Mouse (Mus musculus) heart, adult 18-20 months (tissue): Measurements from ENCODE around the gene Unc93a. TPM values are rescaled to one million over a fixed set of nuclear protein-coding genes. Genes with fewer than 3 reads are reported as not detected.
"Not testable (repeated sequence)": the region's sequence is repeated elsewhere in the genome, so short reads cannot be mapped to it uniquely, and the experiment has no call there.

Source experiments
- DNase-seq, 2 experiments: peaks; one replicate each; pipeline ENCODE4 v3.0.0; 2021 to 2022; ENCODE audit warnings: mixed read lengths in 1 of 2
- long read RNA-seq, 2 experiments: library from polyadenylated mRNA; stranded (forward); transcript quantifications; one replicate each; pipeline ENCODE4 v2.0.0; 2021
- total RNA-seq, 2 experiments: library from RNA; stranded (reverse); gene quantifications; 2 replicates each; pipeline ENCODE4 v1.2.3; 2021

Unc93a gene
- not detected for total RNA-seq
- long read RNA-seq, experiment 1, result 0 reads
- long read RNA-seq, experiment 2, result 0 reads

GRCm38 (mm10) chr17:13131710-13132109, at the start of gene Unc93a:
Gene Unc93a, minus strand, starts transcription at chr17:13131810.
- not testable (repeated sequence) for DNase-seq

- DNase-seq, result not testable (repeated sequence)
These were observed 48.9 kb upstream of the Unc93a start for GRCm38 (mm10) chr17:13180491-13180890.

- not testable (repeated sequence) for DNase-seq
These were observed 47.4 kb upstream of the Unc93a start for GRCm38 (mm10) chr17:13179021-13179420.

- DNase-seq, result not testable (repeated sequence)
These were observed 46.2 kb upstream of the Unc93a start for GRCm38 (mm10) chr17:13177796-13178195.

GRCm38 (mm10) chr17:13175609-13176008, 44.0 kb upstream of the Unc93a start:
- DNase-seq, result not testable (repeated sequence)

GRCm38 (mm10) chr17:13174029-13174428, 42.4 kb upstream of the Unc93a start:
- not testable (repeated sequence) for DNase-seq

- not testable (repeated sequence) for DNase-seq
These were observed 42.0 kb upstream of the Unc93a start for GRCm38 (mm10) chr17:13173578-13173977.

GRCm38 (mm10) chr17:13146128-13146527, 14.5 kb upstream of the Unc93a start:
- not testable (repeated sequence) for DNase-seq

GRCm38 (mm10) chr17:13144580-13145215, 13.1 kb upstream of the Unc93a start:
- DNase-seq, result peak in 1 of 2 experiments; percentile 20

GRCm38 (mm10) chr17:13142665-13143064, 11.1 kb upstream of the Unc93a start:
- DNase-seq, result not testable (repeated sequence)

GRCm38 (mm10) chr17:13135356-13135755, 3.7 kb upstream of the Unc93a start:
- DNase-seq, result not testable (repeated sequence)

- DNase-seq, result not testable (repeated sequence)
These were observed 742 bp upstream of the Unc93a start for GRCm38 (mm10) chr17:13132352-13132751.

- DNase-seq, result not testable (repeated sequence)
These were observed 1.7 kb downstream of the Unc93a start for GRCm38 (mm10) chr17:13129737-13130465.

- DNase-seq, result not testable (repeated sequence)
These were observed 2.3 kb downstream of the Unc93a start for GRCm38 (mm10) chr17:13129324-13129723.

- not testable (repeated sequence) for DNase-seq
These were observed 7.4 kb downstream of the Unc93a start for GRCm38 (mm10) chr17:13124241-13124640.

- DNase-seq, result not testable (repeated sequence)
These were observed 8.1 kb downstream of the Unc93a start for GRCm38 (mm10) chr17:13123308-13124038.

- DNase-seq, result not testable (repeated sequence)
These were observed 18.9 kb downstream of the Unc93a start for GRCm38 (mm10) chr17:13112504-13113291.

- peak; percentile 68 to 72 for DNase-seq
These were observed 25.0 kb downstream of the Unc93a start for GRCm38 (mm10) chr17:13106563-13106962.

GRCm38 (mm10) chr17:13092960-13093359, 38.6 kb downstream of the Unc93a start:
- not testable (repeated sequence) for DNase-seq

- not testable (repeated sequence) for DNase-seq
These were observed 39.4 kb downstream of the Unc93a start for GRCm38 (mm10) chr17:13092100-13092764.

- not testable (repeated sequence) for DNase-seq
These were observed 40.1 kb downstream of the Unc93a start for GRCm38 (mm10) chr17:13091510-13091909.
